Mouse (Mus musculus): ENCODE data around the gene Slc22a8. TPM values are rescaled to one million over a fixed set of nuclear protein-coding genes. Genes with fewer than 3 reads are reported as not detected.

Gene Slc22a8
- total and polyA plus RNA-seq, 3 experiments, result not detected

- no peak overlapping the region for H3K27ac ChIP-seq (ENCODE audit: insufficient read depth, low read depth)
- in situ Hi-C loops (cut with MboI; ENCODE audit: low pct_ligation_motif_present, low pct_unique_long_range_greater_than_20kb, low sequenced_read_pairs) (loop anchor here (10.0 kb wide), 1 partner anchor 82 kb away; no protein-coding TSS in a partner anchor), dilution Hi-C loops (cut with MboI; ENCODE audit: extremely low pct_ligation_motif_present, extremely low pct_unique_long_range_greater_than_20kb, low sequenced_read_pairs) (loop anchor here (25.0 kb wide), 1 partner anchor 94 kb away; no protein-coding TSS in a partner anchor)
- H3K4me3 ChIP-seq (replicated peaks in 1 of 3; ENCODE audit: low read depth in 2 of 3, low read length in 2 of 3, poor library complexity in 1 of 3), result no peak overlapping the region
- H3K9ac ChIP-seq (ENCODE audit: insufficient read depth, low read depth), result no peak overlapping the region
- no peaks in the 10 kb centered on the region for H3K9me3 ChIP-seq (replicated peaks; ENCODE audit: low read length)
- no peaks in the 10 kb centered on the region for H3K27me3 ChIP-seq (replicated peaks)
- no peaks in the 10 kb centered on the region for H3K79me2 ChIP-seq (replicated peaks; ENCODE audit: control insufficient read depth, extremely low read depth, insufficient read depth, poor library complexity, severe bottlenecking)
- TF ChIP-seq ZKSCAN1 (IDR thresholded peaks at IDR 0.05; ENCODE audit: borderline replicate concordance, low read depth, low read length), result no peak
- TF ChIP-seq JUN (IDR thresholded peaks at IDR 0.05; ENCODE audit: insufficient read depth, low read depth, low read length), result no peak
- H3K4me2 ChIP-seq (ENCODE audit: insufficient read depth, low read depth, poor library complexity, severe bottlenecking), result no peak overlapping the region
- no peaks in the 10 kb centered on the region for H3K36me3 ChIP-seq (replicated peaks in 1 of 2; ENCODE audit: control insufficient read depth in 1 of 2, insufficient read depth in 1 of 2, low read length in 1 of 2)
- peaks cover 0 to 19% of the 10 kb centered on the region in 2 experiments; a peak in 2 of 4 replicates for H3K4me1 ChIP-seq (ENCODE audit: control insufficient read depth in 1 of 2, insufficient read depth in 2 of 2)
- DNase-seq (ENCODE audit: extremely low read depth), result no peak
Measured at GRCm38 (mm10) chr19:8592873-8593408, 1.9 kb downstream of the Slc22a8 start.

GRCm38 (mm10) chr19:8593833-8594232 is 2.8 kb downstream of the Slc22a8 start:
- in situ Hi-C loops (cut with MboI; ENCODE audit: low pct_ligation_motif_present, low pct_unique_long_range_greater_than_20kb, low sequenced_read_pairs), result loop anchor here (10.0 kb wide), 1 partner anchor 81 kb away; no protein-coding TSS in a partner anchor
- Histone ChIP-seq H3K4me2 (ENCODE audit: insufficient read depth, low read depth, poor library complexity, severe bottlenecking) (no peak overlapping the region), H3K36me3 (replicated peaks in 1 of 2; ENCODE audit: control insufficient read depth in 1 of 2, insufficient read depth in 1 of 2, low read length in 1 of 2) (no peaks in the 10 kb centered on the region), H3K4me1 (ENCODE audit: control insufficient read depth in 1 of 2, insufficient read depth in 2 of 2) (peaks cover 0 to 19% of the 10 kb centered on the region in 2 experiments; a peak in 2 of 4 replicates), H3K4me3 (replicated peaks in 1 of 3; ENCODE audit: low read depth in 2 of 3, low read length in 2 of 3, poor library complexity in 1 of 3) (no peak overlapping the region), H3K79me2 (replicated peaks; ENCODE audit: control insufficient read depth, extremely low read depth, insufficient read depth, poor library complexity, severe bottlenecking) (no peaks in the 10 kb centered on the region), H3K27ac (ENCODE audit: insufficient read depth, low read depth) (no peak overlapping the region), H3K27me3 (replicated peaks) (no peaks in the 10 kb centered on the region), H3K9me3 (replicated peaks; ENCODE audit: low read length) (no peaks in the 10 kb centered on the region), H3K9ac (ENCODE audit: insufficient read depth, low read depth) (no peak overlapping the region)
- TF ChIP-seq MYC (IDR thresholded peaks at IDR 0.05; ENCODE audit: low read depth, low read length) (no peak), SIN3A (IDR thresholded peaks at IDR 0.05; ENCODE audit: low read length) (no peak), NRF1 (IDR thresholded peaks at IDR 0.05; ENCODE audit: low read depth, low read length) (no peak), TCF12 (IDR thresholded peaks at IDR 0.05; ENCODE audit: low read depth, low read length) (no peak), KAT2A (IDR thresholded peaks at IDR 0.05; ENCODE audit: insufficient replicate concordance, low read length) (no peak), POLR2A (IDR thresholded peaks at IDR 0.05; ENCODE audit: low read depth, low read length) (no peak), JUN (IDR thresholded peaks at IDR 0.05; ENCODE audit: insufficient read depth, low read depth, low read length) (no peak), MAX (IDR thresholded peaks at IDR 0.05; ENCODE audit: low read length) (no peak), CHD2 (IDR thresholded peaks at IDR 0.05; ENCODE audit: low read length) (no peak), TBP (conservative IDR thresholded peaks at IDR 0.05; ENCODE audit: low read depth, low read length) (no peak), ZC3H11A (IDR thresholded peaks at IDR 0.05; ENCODE audit: low read depth, low read length) (no peak), MAFK (IDR thresholded peaks at IDR 0.05; ENCODE audit: insufficient replicate concordance, low read length) (no peak), SMC3 (IDR thresholded peaks at IDR 0.05; ENCODE audit: low read depth, low read length) (no peak), POLR2AphosphoS2 (IDR thresholded peaks at IDR 0.05; ENCODE audit: low read depth, low read length) (no peak), HCFC1 (IDR thresholded peaks at IDR 0.05; ENCODE audit: low read depth, low read length) (no peak)
- dilution Hi-C loops (cut with MboI; ENCODE audit: extremely low pct_ligation_motif_present, extremely low pct_unique_long_range_greater_than_20kb, low sequenced_read_pairs), result loop anchor here (25.0 kb wide), 1 partner anchor 93 kb away; no protein-coding TSS in a partner anchor
- DNase-seq (ENCODE audit: extremely low read depth), result no peak

All from CH12.LX (cell line).